Mouse (Mus musculus): ENCODE measurements around the gene Wdr61.

DNA sequence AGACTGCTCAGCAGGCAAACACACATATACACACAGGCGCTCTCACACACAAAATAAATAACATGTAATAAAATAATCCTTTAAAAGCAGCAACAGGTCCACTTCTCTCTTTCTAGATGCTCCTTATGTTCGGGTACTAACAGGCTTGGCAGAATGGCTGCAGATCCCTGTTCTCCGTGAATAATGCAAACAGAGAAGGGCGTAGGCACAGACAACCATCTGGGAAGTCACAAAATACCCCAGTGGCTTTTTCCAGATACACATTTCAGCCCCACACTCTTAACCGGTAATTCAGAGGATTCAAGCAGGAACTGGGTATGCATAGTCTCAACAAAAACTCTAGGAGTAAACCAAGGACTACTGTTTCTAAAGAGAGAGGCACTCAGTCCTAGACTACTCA lies 8.0 kb downstream of the Wdr61 start:
- TF ChIP-seq CTCF (IDR thresholded peaks at IDR 0.05; ENCODE audit: control insufficient read depth, insufficient read depth, insufficient replicate concordance, low read depth, low read length) (no peak), POLR2A (IDR thresholded peaks at IDR 0.05; ENCODE audit: control insufficient read depth, low read depth, low read length) (no peak)
